Mouse (Mus musculus): ENCODE data around the gene Gbx2. TPM values are rescaled to one million over a fixed set of nuclear protein-coding genes. Genes with fewer than 3 reads are reported as not detected.

Gbx2 gene
- polyA plus RNA-seq, 1 experiment = 0.11 TPM

GRCm38 (mm10) chr1:89913611-89914010, 17.4 kb downstream of the Gbx2 start:
- Histone ChIP-seq H3K27ac (ENCODE audit: insufficient read depth, low read depth, low read length) (no peak overlapping the region), H3K27me3 (ENCODE audit: control insufficient read depth, insufficient read depth, low read length) (no peaks in the 10 kb centered on the region; the same call in 1 of the 2 replicates), H3K4me1 (ENCODE audit: control insufficient read depth, insufficient read depth, insufficient read length, low read length) (no peaks in the 10 kb centered on the region), H3K36me3 (ENCODE audit: control insufficient read depth, insufficient read depth, low read length) (no peaks in the 10 kb centered on the region), H3K4me3 (ENCODE audit: low read depth, low read length) (no peak overlapping the region)
- WGBS = 70% methylated on average over 4 of the region's 4 CpGs
- TF ChIP-seq CTCF (IDR thresholded peaks at IDR 0.05; ENCODE audit: extremely low read depth, insufficient read length, insufficient replicate concordance, low read depth, low read length) (no peak), POLR2A (IDR thresholded peaks at IDR 0.05; ENCODE audit: low read depth, low read length) (no peak)

- no peak overlapping the region for H3K27ac ChIP-seq (ENCODE audit: insufficient read depth, low read depth, low read length)
- H3K4me3 ChIP-seq (ENCODE audit: low read depth, low read length) = no peak overlapping the region
- H3K4me1 ChIP-seq (ENCODE audit: control insufficient read depth, insufficient read depth, insufficient read length, low read length) = no peaks in the 10 kb centered on the region
- no peaks in the 10 kb centered on the region for H3K36me3 ChIP-seq (ENCODE audit: control insufficient read depth, insufficient read depth, low read length)
- no peak for TF ChIP-seq POLR2A (IDR thresholded peaks at IDR 0.05; ENCODE audit: low read depth, low read length)
- TF ChIP-seq CTCF (IDR thresholded peaks at IDR 0.05; ENCODE audit: extremely low read depth, insufficient read length, insufficient replicate concordance, low read depth, low read length) = no peak
- WGBS = 56% methylated on average over 5 of the region's 5 CpGs
- H3K27me3 ChIP-seq (ENCODE audit: control insufficient read depth, insufficient read depth, low read length) = no peaks in the 10 kb centered on the region
These were observed 18.6 kb downstream of the Gbx2 start for GRCm38 (mm10) chr1:89912392-89912791.

- Histone ChIP-seq H3K27ac (ENCODE audit: insufficient read depth, low read depth, low read length) (no peak overlapping the region), H3K4me1 (ENCODE audit: control insufficient read depth, insufficient read depth, insufficient read length, low read length) (no peaks in the 10 kb centered on the region), H3K36me3 (ENCODE audit: control insufficient read depth, insufficient read depth, low read length) (no peaks in the 10 kb centered on the region), H3K27me3 (ENCODE audit: control insufficient read depth, insufficient read depth, low read length) (no peaks in the 10 kb centered on the region), H3K4me3 (ENCODE audit: low read depth, low read length) (no peak overlapping the region)
- WGBS = 85% methylated on average over 8 of the region's 8 CpGs
- TF ChIP-seq POLR2A (IDR thresholded peaks at IDR 0.05; ENCODE audit: low read depth, low read length) = no peak
- no peak for TF ChIP-seq CTCF (IDR thresholded peaks at IDR 0.05; ENCODE audit: extremely low read depth, insufficient read length, insufficient replicate concordance, low read depth, low read length)
These were observed 21.2 kb downstream of the Gbx2 start for GRCm38 (mm10) chr1:89909796-89910195.

GRCm38 (mm10) chr1:89902641-89903040, 28.3 kb downstream of the Gbx2 start:
- H3K27ac ChIP-seq (ENCODE audit: insufficient read depth, low read depth, low read length) = no peak overlapping the region
- no peaks in the 10 kb centered on the region for H3K36me3 ChIP-seq (ENCODE audit: control insufficient read depth, insufficient read depth, low read length)
- H3K4me3 ChIP-seq (ENCODE audit: low read depth, low read length) = no peak overlapping the region
- H3K4me1 ChIP-seq (ENCODE audit: control insufficient read depth, insufficient read depth, insufficient read length, low read length) = no peaks in the 10 kb centered on the region
- H3K27me3 ChIP-seq (ENCODE audit: control insufficient read depth, insufficient read depth, low read length) = no peaks in the 10 kb centered on the region
- no peak for TF ChIP-seq POLR2A (IDR thresholded peaks at IDR 0.05; ENCODE audit: low read depth, low read length)
- no peak for TF ChIP-seq CTCF (IDR thresholded peaks at IDR 0.05; ENCODE audit: extremely low read depth, insufficient read length, insufficient replicate concordance, low read depth, low read length)
- WGBS = 50% methylated on average over 1 of the region's 1 CpGs

GRCm38 (mm10) chr1:89902236-89902635, 28.7 kb downstream of the Gbx2 start:
- TF ChIP-seq CTCF (IDR thresholded peaks at IDR 0.05; ENCODE audit: extremely low read depth, insufficient read length, insufficient replicate concordance, low read depth, low read length) (no peak), POLR2A (IDR thresholded peaks at IDR 0.05; ENCODE audit: low read depth, low read length) (no peak)
- H3K4me1 ChIP-seq (ENCODE audit: control insufficient read depth, insufficient read depth, insufficient read length, low read length) = no peaks in the 10 kb centered on the region
- no peak overlapping the region for H3K27ac ChIP-seq (ENCODE audit: insufficient read depth, low read depth, low read length)
- 65% methylated on average over 2 of the region's 2 CpGs for WGBS
- H3K27me3 ChIP-seq (ENCODE audit: control insufficient read depth, insufficient read depth, low read length) = no peaks in the 10 kb centered on the region
- H3K4me3 ChIP-seq (ENCODE audit: low read depth, low read length) = no peak overlapping the region
- no peaks in the 10 kb centered on the region for H3K36me3 ChIP-seq (ENCODE audit: control insufficient read depth, insufficient read depth, low read length)

GRCm38 (mm10) chr1:89901381-89901780, 29.6 kb downstream of the Gbx2 start:
- H3K4me1 ChIP-seq (ENCODE audit: control insufficient read depth, insufficient read depth, insufficient read length, low read length) = no peaks in the 10 kb centered on the region
- no peak overlapping the region for H3K27ac ChIP-seq (ENCODE audit: insufficient read depth, low read depth, low read length)
- 76% methylated on average over 4 of the region's 4 CpGs for WGBS
- no peak overlapping the region for H3K4me3 ChIP-seq (ENCODE audit: low read depth, low read length)
- H3K36me3 ChIP-seq (ENCODE audit: control insufficient read depth, insufficient read depth, low read length) = no peaks in the 10 kb centered on the region
- no peaks in the 10 kb centered on the region for H3K27me3 ChIP-seq (ENCODE audit: control insufficient read depth, insufficient read depth, low read length)
- TF ChIP-seq POLR2A (IDR thresholded peaks at IDR 0.05; ENCODE audit: low read depth, low read length) = no peak
- TF ChIP-seq CTCF (IDR thresholded peaks at IDR 0.05; ENCODE audit: extremely low read depth, insufficient read length, insufficient replicate concordance, low read depth, low read length) = no peak

GRCm38 (mm10) chr1:89899761-89900445, 31.1 kb downstream of the Gbx2 start:
- Histone ChIP-seq H3K36me3 (ENCODE audit: control insufficient read depth, insufficient read depth, low read length) (no peaks in the 10 kb centered on the region), H3K27ac (ENCODE audit: insufficient read depth, low read depth, low read length) (no peak overlapping the region), H3K4me1 (ENCODE audit: control insufficient read depth, insufficient read depth, insufficient read length, low read length) (no peaks in the 10 kb centered on the region), H3K27me3 (ENCODE audit: control insufficient read depth, insufficient read depth, low read length) (no peaks in the 10 kb centered on the region), H3K4me3 (ENCODE audit: low read depth, low read length) (no peak overlapping the region)
- no peak for TF ChIP-seq POLR2A (IDR thresholded peaks at IDR 0.05; ENCODE audit: low read depth, low read length)
- no peak for TF ChIP-seq CTCF (IDR thresholded peaks at IDR 0.05; ENCODE audit: extremely low read depth, insufficient read length, insufficient replicate concordance, low read depth, low read length)
- 61% methylated on average over 11 of the region's 11 CpGs for WGBS
